Mouse (Mus musculus): ENCODE measurements around the gene Slc26a10.

DNA sequence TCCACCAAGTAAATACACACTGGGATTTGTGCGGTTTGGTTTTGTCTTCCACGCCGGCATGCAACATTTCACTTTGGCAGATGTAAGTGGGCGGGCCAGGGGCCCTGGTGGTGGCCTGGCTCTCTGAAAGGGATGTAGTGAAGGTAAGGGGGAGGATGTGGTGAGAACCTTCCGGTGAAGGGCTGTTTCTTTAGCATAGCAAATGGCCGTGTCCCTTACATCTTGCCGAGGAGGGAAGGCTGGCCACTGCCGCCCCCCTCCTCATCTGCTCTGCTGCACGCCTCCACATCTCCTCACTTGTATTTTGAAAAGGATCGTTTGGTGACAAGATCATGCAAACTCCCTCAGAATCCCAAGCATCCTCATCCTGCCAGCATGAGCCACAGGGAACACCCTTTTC lies 45.3 kb upstream of the Slc26a10 start:
- TF ChIP-seq CTCF (IDR thresholded peaks at IDR 0.05; ENCODE audit: borderline replicate concordance, control insufficient read depth, extremely low read depth, insufficient read depth, low read length, poor library complexity) (no peak), POLR2A (IDR thresholded peaks at IDR 0.05; ENCODE audit: control insufficient read depth, extremely low read depth, insufficient read depth, low read length, poor library complexity) (no peak)
